ENCODE assay signal across 8 mouse cellular contexts in genomic region chr6:137541216-137542176, GRCm38 (mm10).
A peak's percentile ranks its signal among the peaks of the same experiment; 100 is the strongest.
DNase-seq lines count a peak whose midpoint lies in the region; ATAC-seq lines count a peak whose summit lies in the region.
"Had no signal": no experiment of that assay in that cellular context is flagged by ENCODE, and none has a peak within 500 bp of the region (broad histone marks: within the 10 kb centered on the region; RNA-seq: fewer than 3 reads in every experiment).

No protein-coding gene starts in this region.

- H3K9ac ChIP-seq in neural tube, embryonic 12.5 days = no peak overlapping the region
- no peak overlapping the region for H3K9ac ChIP-seq in forebrain, embryonic 13.5 days
- H3K9ac ChIP-seq in lung, embryonic 16.5 days (ENCODE audit: low read length) = no peak overlapping the region

- no peak overlapping the region for H3K4me3 ChIP-seq in neural tube, embryonic 12.5 days
- no peak overlapping the region for H3K4me3 ChIP-seq in forebrain, embryonic 13.5 days
- H3K4me3 ChIP-seq in lung, embryonic 16.5 days (ENCODE audit: low read length) = no peak overlapping the region

- WGBS in neural tube, embryonic 12.5 days = 60% methylated on average over 17 of the region's 17 CpGs
- 51% methylated on average over 17 of the region's 17 CpGs for WGBS in forebrain, embryonic 13.5 days
- WGBS in lung, embryonic 16.5 days = 38% methylated on average over 17 of the region's 17 CpGs

- DNase-seq in neural tube, embryonic 10.5 days (ENCODE audit: extremely low spot score, low spot score) = no peak
- peak; percentile 34 to 48 for DNase-seq in thymus, postnatal 36 days
- DNase-seq in layer of hippocampus, postnatal 36 days = no peak
- no peak for DNase-seq in left cerebral cortex, adult 8-10 months (ENCODE audit: low spot score in 2 of 2)
- DNase-seq: adrenal gland, postnatal 36 days had no signal

- H3K36me3 ChIP-seq in neural tube, embryonic 12.5 days = no peaks in the 10 kb centered on the region
- no peaks in the 10 kb centered on the region for H3K36me3 ChIP-seq in forebrain, embryonic 13.5 days (ENCODE audit: poor library complexity, severe bottlenecking)
- no peaks in the 10 kb centered on the region for H3K36me3 ChIP-seq in lung, embryonic 16.5 days (ENCODE audit: control insufficient read depth, insufficient read depth, low read length)

- H3K27ac ChIP-seq in neural tube, embryonic 12.5 days = no peak overlapping the region
- H3K27ac ChIP-seq in forebrain, embryonic 13.5 days = no peak overlapping the region
- H3K27ac ChIP-seq in lung, embryonic 16.5 days (ENCODE audit: low read length) = peak overlapping the region; percentile 60

- H3K27me3 ChIP-seq in neural tube, embryonic 12.5 days (replicated peaks) = no peaks in the 10 kb centered on the region
- peaks cover 9% of the 10 kb centered on the region for H3K27me3 ChIP-seq in forebrain, embryonic 13.5 days
- no peaks in the 10 kb centered on the region for H3K27me3 ChIP-seq in lung, embryonic 16.5 days (ENCODE audit: control insufficient read depth, insufficient read depth, low read depth, low read length)

- H3K9me3 ChIP-seq in neural tube, embryonic 12.5 days = no peaks in the 10 kb centered on the region
- no peaks in the 10 kb centered on the region for H3K9me3 ChIP-seq in forebrain, embryonic 13.5 days (replicated peaks)
- 0 out of 2 replicates have a peak, but pooled peaks cover 3% of the 10 kb centered on the region for H3K9me3 ChIP-seq in lung, embryonic 16.5 days (ENCODE audit: control insufficient read depth, low read length)

- peak; percentile 49 for ATAC-seq in neural tube, embryonic 12.5 days (ENCODE audit: low FRiP score, low read depth)
- ATAC-seq in forebrain, embryonic 13.5 days = peak; percentile 45; the same call in 1 of the 2 replicates
- ATAC-seq in lung, embryonic 16.5 days (ENCODE audit: low read depth) = peak; percentile 52

- H3K4me2 ChIP-seq in neural tube, embryonic 12.5 days (replicated peaks) = no peak overlapping the region
- H3K4me2 ChIP-seq in forebrain, embryonic 13.5 days = no peak overlapping the region
- peak overlapping the region; percentile 38 for H3K4me2 ChIP-seq in lung, embryonic 16.5 days (ENCODE audit: low read depth, low read length)

- peaks cover 23% of the 10 kb centered on the region for H3K4me1 ChIP-seq in neural tube, embryonic 12.5 days
- peaks cover 23% of the 10 kb centered on the region for H3K4me1 ChIP-seq in forebrain, embryonic 13.5 days
- peaks cover 22% of the 10 kb centered on the region for H3K4me1 ChIP-seq in lung, embryonic 16.5 days (replicated peaks; ENCODE audit: control insufficient read depth, insufficient read depth, low read length)

Comparison
In these comparisons a context has a peak if more than half of its experiments do, and no peak if none do; other contexts are left out.
1. DNase-seq: peak in thymus, postnatal 36 days (2 of 2); none in neural tube, embryonic 10.5 days (single experiment), layer of hippocampus, postnatal 36 days (0 of 2) and left cerebral cortex, adult 8-10 months (0 of 2).
2. Peak in every context shown above with its lines, with median percentiles within 50 percentile points of each other: ATAC-seq.